Mouse (Mus musculus): ENCODE data around the gene Syngr1.

GRCm38 (mm10) chr15:80114414-80114813 lies 23.3 kb downstream of the Syngr1 start:
- TF ChIP-seq CTCF (IDR thresholded peaks at IDR 0.05; ENCODE audit: low read depth, low read length) (no peak), GATA1 (IDR thresholded peaks at IDR 0.05; ENCODE audit: borderline replicate concordance, low read length) (no peak), POLR2AphosphoS5 (IDR thresholded peaks at IDR 0.05; ENCODE audit: insufficient replicate concordance, low read depth, low read length) (no peak), GATA2 (IDR thresholded peaks at IDR 0.05; ENCODE audit: borderline replicate concordance, low read depth, low read length) (no peak), TAL1 (conservative IDR thresholded peaks at IDR 0.05; ENCODE audit: low read depth, low read length) (no peak)

Data from G1E (cell line).